Mouse (Mus musculus) erythroid progenitor cell, adult 5-6 weeks (primary cell): ENCODE data around the gene Dglucy. TPM values are rescaled to one million over a fixed set of nuclear protein-coding genes. Genes with fewer than 3 reads are reported as not detected.

ENCODE experiments used
- ATAC-seq: replicated peaks from 2 replicates; pipeline ENCODE4 v1.8.0; 2016; ENCODE audit warnings: moderate number of reproducible peaks, mild to moderate bottlenecking, moderate TSS enrichment, inconsistent platforms; ENCODE audit not compliant: poor library complexity, low FRiP score, severe bottlenecking
- total RNA-seq, 2 experiments: library from RNA; stranded (forward) in 1 of 2; stranded (reverse) in 1 of 2; fragments of 150-400 nt in 1 of 2; fragments of 186-747, 209-891 nt in 1 of 2; gene quantifications; 2 replicates each; pipeline versions ENCODE4 v1.2.3 to v1.2.4; 2015 to 2017; ENCODE audit warnings: low replicate concordance in 2 of 2

Gene Dglucy
- total RNA-seq, 2 experiments from 2014 or later: 0.42 TPM; not detected in 1

DNA sequence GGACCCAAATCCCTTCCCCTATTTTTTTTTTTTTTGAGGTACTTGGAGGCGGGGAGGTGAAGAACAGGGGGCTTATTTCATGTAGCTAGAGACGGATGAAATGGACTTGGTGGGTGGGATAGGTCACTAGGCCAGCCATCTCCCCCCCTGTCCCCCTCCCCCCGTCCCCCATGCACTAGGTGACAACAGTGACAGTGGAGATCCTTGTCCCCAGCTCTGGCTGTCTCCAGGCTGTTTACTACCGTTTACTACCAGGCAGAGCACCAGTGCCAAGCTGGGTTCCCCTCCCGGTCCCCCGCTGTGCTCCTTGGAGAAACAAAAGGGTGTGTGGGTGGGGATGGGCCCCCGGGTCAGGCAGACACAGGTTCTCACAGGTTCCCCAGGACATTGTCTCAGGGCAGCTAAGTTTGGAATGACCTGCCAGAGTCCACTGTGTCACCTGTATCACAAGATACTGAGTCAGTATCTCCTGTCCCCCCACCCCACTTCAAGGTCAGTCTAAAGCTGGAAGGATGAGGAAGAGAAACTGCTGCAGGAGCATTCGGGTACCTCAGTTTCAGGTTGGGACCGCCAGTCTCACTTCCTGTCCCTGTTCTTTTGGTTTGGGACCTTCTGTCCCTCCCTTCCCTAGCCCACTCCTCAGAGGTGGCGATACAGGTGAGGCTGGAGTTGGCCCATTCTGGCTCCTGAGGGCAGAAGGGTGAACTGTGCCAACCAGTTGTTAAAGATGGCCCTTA lies 129.6 kb downstream of the Dglucy start:
- ATAC-seq: no peak

GRCm38 (mm10) chr12:100909765-100910164 lies 130.9 kb downstream of the Dglucy start:
- ATAC-seq: no peak

DNA sequence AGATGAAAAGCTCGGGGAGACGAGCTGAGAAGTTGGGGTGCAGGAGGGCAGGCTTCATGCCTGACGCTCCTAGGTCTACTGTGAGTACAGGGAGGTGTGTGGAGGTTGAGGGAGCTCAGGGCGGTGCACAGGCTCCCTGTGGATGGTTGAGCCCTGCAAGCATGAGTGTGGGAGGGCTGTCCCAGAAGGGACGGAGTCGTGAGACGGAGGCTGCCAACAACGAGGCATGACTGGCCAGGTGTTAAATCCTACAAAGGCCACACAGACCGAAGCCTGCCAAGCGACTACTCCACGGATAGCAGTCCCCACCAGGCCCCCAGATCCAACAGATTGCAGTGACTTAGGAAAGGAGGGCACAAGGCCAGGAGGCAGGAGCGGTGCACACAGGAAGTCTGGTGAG lies 131.9 kb downstream of the Dglucy start:
- ATAC-seq: 0 out of 2 replicates have a peak, but pooled peaks have one; percentile 17

GRCm38 (mm10) chr12:100924646-100925339 lies 145.9 kb downstream of the Dglucy start:
- no peak for ATAC-seq

DNA sequence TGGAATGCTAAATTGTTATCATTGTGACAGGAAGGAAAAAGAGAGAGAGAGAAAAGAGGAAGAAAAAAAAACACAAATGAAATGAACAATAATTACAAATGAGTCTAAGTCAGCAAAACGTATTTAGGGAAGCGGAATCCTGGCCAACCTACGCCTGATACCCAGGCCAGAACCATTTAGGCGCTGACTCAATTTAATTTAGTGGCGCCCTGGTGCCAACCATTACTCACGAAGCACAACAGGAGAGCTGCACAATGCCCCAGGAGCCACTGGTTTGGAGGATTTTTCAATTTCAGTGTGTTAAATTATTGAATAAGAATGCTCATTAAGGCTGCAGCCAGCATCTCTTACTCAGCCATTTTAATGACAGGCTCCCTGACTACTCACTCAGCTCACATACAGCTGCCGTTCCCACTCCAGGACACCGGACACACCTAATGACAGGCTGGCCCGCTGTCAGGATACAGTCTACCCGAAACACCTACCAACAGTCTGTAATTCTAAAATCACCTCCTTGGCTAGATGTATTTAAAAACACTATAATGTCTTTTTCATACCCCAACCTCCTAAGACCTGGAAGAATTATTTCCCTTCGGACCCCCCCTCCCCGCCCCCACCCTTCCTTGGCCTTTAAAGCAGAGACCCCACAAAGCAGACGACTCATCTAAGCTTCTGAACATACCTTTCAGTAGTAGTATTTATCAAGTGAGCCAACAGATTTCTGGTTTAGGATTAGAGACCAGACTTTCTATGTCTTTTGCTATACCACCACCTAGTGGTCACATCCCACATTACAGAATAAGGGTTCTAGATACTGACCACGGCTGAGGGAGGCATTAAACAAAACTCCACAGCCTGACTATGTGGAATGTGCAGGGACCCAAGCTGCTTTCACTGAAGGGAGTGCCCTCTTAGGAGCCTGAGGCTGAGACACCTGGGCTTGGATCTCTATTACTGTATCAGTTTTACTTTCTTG lies 147.1 kb downstream of the Dglucy start:
- peak; percentile 62; the same call in 1 of the 2 replicates for ATAC-seq

- no peak for ATAC-seq
These were observed 149.4 kb downstream of the Dglucy start for GRCm38 (mm10) chr12:100928286-100928685.

- ATAC-seq: no peak
These were observed 152.8 kb downstream of the Dglucy start for GRCm38 (mm10) chr12:100931653-100932052.

DNA sequence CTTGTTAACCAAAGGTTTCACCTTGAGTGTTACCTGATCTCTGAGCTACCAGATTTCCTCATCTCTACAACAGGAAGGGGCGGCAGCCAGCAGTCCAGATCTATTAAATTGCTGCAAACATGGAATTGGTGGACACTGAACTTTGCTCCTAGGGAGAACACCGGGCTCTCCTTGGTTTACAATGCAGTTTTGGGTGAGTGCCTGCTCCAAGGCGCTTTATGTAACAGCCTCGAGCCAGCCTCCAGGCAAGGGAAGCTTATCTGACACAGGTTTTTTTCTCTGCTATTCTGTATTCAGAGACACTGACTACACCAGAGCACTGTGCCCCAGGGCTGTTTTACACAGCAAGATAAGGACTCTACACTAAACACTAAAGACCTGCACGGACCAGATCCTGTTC lies 155.9 kb downstream of the Dglucy start:
- no peak for ATAC-seq

- peak; percentile 74 for ATAC-seq
These were observed 157.3 kb downstream of the Dglucy start for GRCm38 (mm10) chr12:100936116-100936515.

GRCm38 (mm10) chr12:100936737-100937136 lies 157.9 kb downstream of the Dglucy start:
- ATAC-seq: no peak

DNA sequence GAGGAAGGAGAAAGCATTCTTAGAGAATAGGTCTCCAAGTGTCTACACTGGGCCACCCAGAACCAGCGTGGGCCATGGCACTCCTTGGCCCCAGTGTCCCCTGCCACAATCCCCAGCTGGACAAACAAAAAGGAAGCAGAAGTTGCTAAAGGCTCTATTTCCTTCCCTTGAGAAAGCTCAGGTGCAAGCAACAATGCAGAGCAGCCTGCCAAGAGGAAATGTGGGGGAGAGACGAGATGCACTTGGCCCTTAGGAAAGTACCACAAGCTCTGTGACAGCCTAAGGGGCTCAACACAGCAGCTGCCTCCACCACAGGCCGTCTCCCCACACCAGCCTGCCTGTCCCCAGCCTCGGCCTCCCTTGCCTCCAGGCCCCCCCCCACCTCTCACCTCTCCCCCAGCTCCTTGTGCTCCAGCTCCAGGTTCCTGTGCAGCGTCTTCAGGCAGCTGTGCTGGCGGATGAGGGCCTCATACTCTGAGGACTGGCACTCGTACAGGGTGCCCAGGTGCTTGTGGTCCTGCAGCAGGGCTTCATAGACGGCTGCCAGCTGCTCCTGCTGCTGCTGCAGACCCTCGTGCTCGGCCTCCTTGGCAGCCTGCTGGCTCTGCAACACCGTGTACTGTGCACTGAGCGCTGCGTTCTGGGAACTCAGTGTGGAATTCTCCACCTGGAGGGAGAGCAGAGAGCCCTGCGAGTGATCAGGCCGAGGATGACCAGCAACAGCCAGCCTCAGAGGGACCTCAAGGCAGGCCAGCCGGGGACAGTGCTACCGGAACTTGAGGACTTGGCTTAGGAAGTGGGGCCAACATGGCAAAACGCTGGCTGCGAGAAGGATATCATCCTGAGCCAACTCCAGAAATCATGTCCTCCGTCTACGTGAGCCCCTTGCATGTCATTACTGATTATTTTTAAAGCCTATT lies 158.8 kb downstream of the Dglucy start:
- ATAC-seq: no peak

GRCm38 (mm10) chr12:100941361-100941760 lies 162.5 kb downstream of the Dglucy start:
- ATAC-seq: no peak

GRCm38 (mm10) chr12:100943146-100943545 lies 164.3 kb downstream of the Dglucy start:
- no peak for ATAC-seq

DNA sequence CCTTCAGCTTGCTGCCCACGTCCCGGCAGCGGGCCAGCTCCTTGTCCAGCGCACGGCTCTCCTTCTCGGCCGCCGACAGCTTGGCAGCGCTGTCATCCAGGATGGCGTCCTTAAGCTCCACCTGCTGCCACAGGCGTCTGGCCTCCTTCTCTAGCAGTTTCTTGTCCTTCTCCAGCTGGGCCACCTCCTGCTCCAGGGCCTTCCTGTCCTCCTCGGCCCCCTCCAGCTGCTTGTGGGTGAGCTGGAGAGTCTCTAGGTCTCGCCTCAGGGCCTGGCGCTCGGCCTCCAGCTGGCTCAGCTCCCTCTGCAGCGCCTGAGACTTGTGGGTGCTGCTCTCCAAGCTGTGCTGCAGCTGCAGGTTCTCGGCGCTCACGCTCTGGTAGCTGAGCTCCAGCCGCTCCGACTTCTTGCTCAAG lies 166.1 kb downstream of the Dglucy start:
- 0 out of 2 replicates have a peak, but pooled peaks have one; percentile 6 for ATAC-seq

- no peak for ATAC-seq
These were observed 166.6 kb downstream of the Dglucy start for GRCm38 (mm10) chr12:100945501-100945900.

- ATAC-seq: no peak
These were observed 167.1 kb downstream of the Dglucy start for GRCm38 (mm10) chr12:100945948-100946347.
